Mouse (Mus musculus): ENCODE measurements at regions not wholly inside any gene's neighbourhood (a gene's known extent, or its start where the extent isn't known, plus 50 kb on each side); places are given as distances from the start of the nearest gene placed in this dataset.

- TF ChIP-seq CTCF (IDR thresholded peaks at IDR 0.05; ENCODE audit: low read depth, low read length) = no peak
- TF ChIP-seq POLR2A (IDR thresholded peaks at IDR 0.05; ENCODE audit: extremely low read depth, insufficient read depth, low read length) = no peak
Observed at GRCm38 (mm10) chr7:69950221-69950670, 416.3 kb downstream of the Nr2f2 start.

All from liver, adult 2 months (tissue).